Mouse (Mus musculus): ENCODE results near the gene Gpr135.
A peak's percentile ranks its signal among the peaks of the same experiment; 100 is the strongest.

- TF ChIP-seq KAT2A (IDR thresholded peaks at IDR 0.05; ENCODE audit: insufficient replicate concordance, low read length) (no peak), POLR2A (IDR thresholded peaks at IDR 0.05; ENCODE audit: low read depth, low read length) (peak; percentile 65), CTCF (conservative IDR thresholded peaks at IDR 0.05 in 1 of 2, IDR thresholded peaks at IDR 0.05 in 1 of 2; ENCODE audit: low read depth in 2 of 2, low read length in 2 of 2) (no peak), USF1 (IDR thresholded peaks at IDR 0.05; ENCODE audit: low read depth, low read length) (no peak)
Observed at GRCm38 (mm10) chr12:72085329-72086165, 14.6 kb upstream of the Gpr135 start, which contains the start of the genes L3hypdh and Jkamp.

Data from CH12.LX (cell line).